Mouse (Mus musculus) MEL (cell line): ENCODE measurements around the gene Bloc1s4.

Experiments used
- CHD2 ChIP-seq: IDR thresholded peaks from 2 replicates; pipeline ENCODE4 v1.6.1; 2011; ENCODE audit warnings: low read length, improper control_type of control experiment
- CTCF ChIP-seq, 3 experiments: IDR thresholded peaks in 2 of 3; conservative IDR thresholded peaks in 1 of 3; 2 replicates each; pipeline ENCODE4 v1.5.1; 2011 to 2012; ENCODE audit warnings: low read length in 3 of 3, low read depth in 2 of 3, mild to moderate bottlenecking in 2 of 3, improper control_type of control experiment in 1 of 3, inconsistent platforms in 1 of 3, mixed read lengths in 1 of 3, moderate library complexity in 1 of 3; ENCODE audit not compliant: control insufficient read depth in 1 of 3, insufficient read depth in 1 of 3, poor library complexity in 1 of 3, severe bottlenecking in 1 of 3
- ELF1 ChIP-seq: IDR thresholded peaks from 2 replicates; pipeline ENCODE4 v1.6.1; 2014; ENCODE audit warnings: low read depth, mild to moderate bottlenecking, inconsistent platforms, low read length, improper control_type of control experiment, moderate library complexity
- EP300 ChIP-seq, 2 experiments: IDR thresholded peaks; 2 replicates each; pipeline ENCODE4 v1.6.1; 2011; ENCODE audit warnings: improper control_type of control experiment in 2 of 2, low read length in 2 of 2, low read depth in 1 of 2, mild to moderate bottlenecking in 1 of 2
- GABPA ChIP-seq: IDR thresholded peaks from 2 replicates; pipeline ENCODE4 v1.6.1; 2012; ENCODE audit warnings: low read depth, mild to moderate bottlenecking, inconsistent platforms, low read length, improper control_type of control experiment, moderate library complexity
- JUND ChIP-seq: IDR thresholded peaks from 2 replicates; pipeline ENCODE4 v1.6.1; 2011; ENCODE audit warnings: low read depth, mild to moderate bottlenecking, improper control_type of control experiment, low read length
- MAX ChIP-seq: IDR thresholded peaks from 2 replicates; pipeline ENCODE4 v1.6.1; 2011; ENCODE audit warnings: low read length, improper control_type of control experiment
- NELFE ChIP-seq: IDR thresholded peaks from 2 replicates; pipeline ENCODE4 v1.6.1; 2011; ENCODE audit warnings: low read depth, low read length, improper control_type of control experiment
- NRF1 ChIP-seq: IDR thresholded peaks from 2 replicates; pipeline ENCODE4 v1.6.1; 2014; ENCODE audit warnings: low read depth, mild to moderate bottlenecking, inconsistent platforms, low read length, improper control_type of control experiment, moderate library complexity; ENCODE audit not compliant: poor library complexity, insufficient read depth, severe bottlenecking
- POLR2A ChIP-seq, 2 experiments: IDR thresholded peaks; 2 replicates each; pipeline ENCODE4 v1.6.1; 2011 to 2012; ENCODE audit warnings: low read length in 2 of 2, mild to moderate bottlenecking in 2 of 2, control low read depth in 1 of 2, improper control_type of control experiment in 1 of 2, low read depth in 1 of 2, moderate library complexity in 1 of 2; ENCODE audit not compliant: control insufficient read depth in 1 of 2, insufficient read depth in 1 of 2, poor library complexity in 1 of 2
- RCOR1 ChIP-seq: IDR thresholded peaks from 2 replicates; pipeline ENCODE4 v1.6.1; 2012; ENCODE audit warnings: low read depth, mild to moderate bottlenecking, inconsistent platforms, low read length, improper control_type of control experiment
- TCF12 ChIP-seq: IDR thresholded peaks from 2 replicates; pipeline ENCODE4 v1.6.1; 2014; ENCODE audit warnings: low read depth, mild to moderate bottlenecking, inconsistent platforms, low read length, improper control_type of control experiment, moderate library complexity
- USF1 ChIP-seq: IDR thresholded peaks from 2 replicates; pipeline ENCODE4 v1.6.1; 2014; ENCODE audit warnings: low read depth, mild to moderate bottlenecking, inconsistent platforms, low read length, improper control_type of control experiment, moderate library complexity
- ZC3H11A ChIP-seq: IDR thresholded peaks from 2 replicates; pipeline ENCODE4 v1.6.1; 2012; ENCODE audit warnings: low read depth, mild to moderate bottlenecking, inconsistent platforms, low read length, improper control_type of control experiment

- TF ChIP-seq ZC3H11A, result no peak
- TF ChIP-seq CHD2, result no peak
- no peak for TF ChIP-seq USF1
- no peak for TF ChIP-seq RCOR1
- no peak for TF ChIP-seq TCF12
- TF ChIP-seq CTCF (IDR thresholded peaks at IDR 0.05 in 2 of 3, conservative IDR thresholded peaks at IDR 0.05 in 1 of 3; ENCODE audit: control insufficient read depth in 1 of 3, insufficient read depth in 1 of 3, low read depth in 2 of 3, low read length in 3 of 3, poor library complexity in 1 of 3, severe bottlenecking in 1 of 3), result no peak
- TF ChIP-seq MAX, result no peak
- TF ChIP-seq POLR2A (IDR thresholded peaks at IDR 0.05; ENCODE audit: control insufficient read depth in 1 of 2, insufficient read depth in 1 of 2, low read depth in 1 of 2, low read length in 2 of 2, poor library complexity in 1 of 2), result no peak
- no peak for TF ChIP-seq JUND
- no peak for TF ChIP-seq GABPA
- TF ChIP-seq NELFE, result no peak
- TF ChIP-seq ELF1, result no peak
- no peak for TF ChIP-seq EP300 (IDR thresholded peaks at IDR 0.05; ENCODE audit: low read depth in 1 of 2, low read length in 2 of 2)
- TF ChIP-seq NRF1, result no peak
These were observed 9.4 kb downstream of the Bloc1s4 start for GRCm38 (mm10) chr5:36738799-36739615.
